15 mouse cellular contexts compared by ENCODE assay signal in the genomic region with DNA sequence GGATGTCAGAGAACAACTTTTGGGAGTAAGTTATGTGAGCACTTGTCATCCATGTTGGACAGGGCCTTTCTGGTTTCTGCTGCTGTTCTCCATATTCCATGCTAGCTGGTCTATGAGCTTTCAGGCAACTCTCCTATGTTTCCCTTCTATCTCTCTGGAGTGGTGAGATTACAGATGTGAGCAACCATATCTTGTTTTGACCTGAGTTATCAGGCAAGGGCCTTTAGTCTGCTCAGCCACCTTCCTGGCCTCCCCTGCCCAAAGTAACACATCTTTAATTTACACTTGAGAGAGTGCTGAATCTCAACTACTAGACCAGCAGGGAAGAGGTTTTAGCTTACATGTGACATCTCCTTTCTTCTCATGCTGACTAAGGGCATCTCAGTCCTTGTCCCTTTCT. TPM values are rescaled to one million over a fixed set of nuclear protein-coding genes. Genes with fewer than 3 reads are reported as not detected.
DNase-seq lines count a peak whose midpoint lies in the region; ATAC-seq and TF ChIP-seq lines count a peak whose summit lies in the region.
"Had no signal": no experiment of that assay in that cellular context is flagged by ENCODE, and none has a peak within 500 bp of the region (broad histone marks: within the 10 kb centered on the region; RNA-seq: fewer than 3 reads in every experiment).

No protein-coding gene starts in this region.

- peak overlapping the region; percentile 45; the same call in 1 of the 2 replicates for H3K27ac ChIP-seq in lung, embryonic 16.5 days (ENCODE audit: low read length)
- peak overlapping the region; percentile 84 for H3K27ac ChIP-seq in liver, embryonic 14.5 days
- H3K27ac ChIP-seq: forebrain, embryonic 10.5 days had no signal

- H3K4me1 ChIP-seq in lung, embryonic 16.5 days (replicated peaks; ENCODE audit: control insufficient read depth, insufficient read depth, low read length), result peaks cover 6% of the 10 kb centered on the region; the same call in 1 of the 2 replicates
- peaks cover 52 to 57% of the 10 kb centered on the region in 2 experiments for H3K4me1 ChIP-seq in liver, embryonic 14.5 days (replicated peaks; ENCODE audit: control insufficient read depth in 2 of 2, insufficient read depth in 2 of 2, low read length in 1 of 2)
- H3K4me1 ChIP-seq: forebrain, embryonic 10.5 days had no signal

- TF ChIP-seq CTCF in liver, embryonic 14.5 days (IDR thresholded peaks at IDR 0.05; ENCODE audit: low read depth), result no peak

- H3K9ac ChIP-seq in lung, embryonic 16.5 days (ENCODE audit: low read length), result no peak overlapping the region
- peak overlapping the region; percentile 46 for H3K9ac ChIP-seq in liver, embryonic 14.5 days (replicated peaks)
- H3K9ac ChIP-seq: heart, embryonic 12.5 days had no signal

- H3K4me3 ChIP-seq in lung, embryonic 16.5 days (ENCODE audit: low read length), result no peak overlapping the region
- no peak overlapping the region for H3K4me3 ChIP-seq in liver, embryonic 14.5 days (ENCODE audit: insufficient read depth in 1 of 2, low read depth in 2 of 2, low read length in 2 of 2)
- H3K4me3 ChIP-seq: forebrain, embryonic 10.5 days; heart, embryonic 12.5 days; myocyte had no signal

- no peak for ATAC-seq in lung, embryonic 16.5 days (ENCODE audit: low read depth)
- ATAC-seq in common myeloid progenitor, adult 5-6 weeks (replicated peaks; ENCODE audit: low read depth, poor library complexity, severe bottlenecking), result 0 out of 2 replicates have a peak, but pooled peaks have one; percentile 5
- ATAC-seq in liver, embryonic 14.5 days (ENCODE audit: insufficient read depth), result peak; percentile 86

- no peak for DNase-seq in lung, postnatal 36 days
- peak; percentile 49 to 62 (median 50) for DNase-seq in liver, embryonic 14.5 days (ENCODE audit: low read depth in 3 of 3, low spot score in 3 of 3)
- peak; percentile 16 for DNase-seq in naive thymus-derived CD4-positive, alpha-beta T cell, adult 2 months (ENCODE audit: low read depth)
- DNase-seq in cerebellum, postnatal 10 days, result no peak
- no peak for DNase-seq in cerebellum, adult 11-12 months
- DNase-seq: adrenal gland, adult 2 months; cerebellum, postnatal 36 days; gastrocnemius, postnatal 36 days; heart, postnatal 4 days had no signal

- peak; percentile 89 for TF ChIP-seq EP300 in liver, embryonic 14.5 days (IDR thresholded peaks at IDR 0.05; ENCODE audit: low read depth)

- no peak overlapping the region for H3K4me2 ChIP-seq in lung, embryonic 16.5 days (ENCODE audit: low read depth, low read length)
- peak overlapping the region; percentile 53 for H3K4me2 ChIP-seq in liver, embryonic 14.5 days (ENCODE audit: low read depth)
- H3K4me2 ChIP-seq: heart, embryonic 12.5 days; midbrain, embryonic 11.5 days had no signal

- H3K27me3 ChIP-seq in lung, embryonic 16.5 days (ENCODE audit: control insufficient read depth, insufficient read depth, low read depth, low read length), result no peaks in the 10 kb centered on the region
- H3K27me3 ChIP-seq in liver, embryonic 14.5 days (ENCODE audit: control insufficient read depth, insufficient read depth, low read length), result no peaks in the 10 kb centered on the region
- H3K27me3 ChIP-seq: heart, embryonic 12.5 days had no signal

- no peaks in the 10 kb centered on the region for H3K36me3 ChIP-seq in lung, embryonic 16.5 days (ENCODE audit: control insufficient read depth, insufficient read depth, low read length)
- H3K36me3 ChIP-seq in liver, embryonic 14.5 days (replicated peaks; ENCODE audit: control insufficient read depth, insufficient read depth, low read depth), result no peaks in the 10 kb centered on the region; the same call in 1 of the 2 replicates
- H3K36me3 ChIP-seq: forebrain, embryonic 10.5 days; heart, embryonic 12.5 days had no signal

- no peaks in the 10 kb centered on the region for H3K9me3 ChIP-seq in lung, embryonic 16.5 days (ENCODE audit: control insufficient read depth, low read length)
- no peaks in the 10 kb centered on the region for H3K9me3 ChIP-seq in liver, embryonic 14.5 days (ENCODE audit: control insufficient read depth, low read length)
- H3K9me3 ChIP-seq: forebrain, embryonic 10.5 days; heart, embryonic 12.5 days had no signal

RNA-seq across cellular contexts. Expression of gene Slc30a5, which starts 32.5 kb away (rescaled TPM):
- polyA plus RNA-seq in lung, embryonic 16.5 days (2015; fragmentation: Nextera tagmentation; extraction: Ambion mirVana), result 46.2 and 48.4 TPM in 2 replicates
- 72.3 and 119 TPM in 2 replicates for total RNA-seq in common myeloid progenitor, adult 5-6 weeks (2017)
- polyA plus RNA-seq in liver, embryonic 14.5 days (2012; rRNA removed), result 15.6 and 20.6 TPM in 2 replicates
- 27.4 and 30.4 TPM in 2 replicates for polyA plus RNA-seq in liver, embryonic 14.5 days (2014; fragmentation: Nextera tagmentation; extraction: Ambion mirVana)

Comparison
In these comparisons a context has a peak if more than half of its experiments do, and no peak if none do; other contexts are left out.
1. DNase-seq: peak in liver, embryonic 14.5 days (3 of 3) and naive thymus-derived CD4-positive, alpha-beta T cell, adult 2 months (single experiment); none in lung, postnatal 36 days (single experiment), cerebellum, postnatal 10 days (0 of 2) and cerebellum, adult 11-12 months (single experiment).